Mouse (Mus musculus) MEL (cell line): ENCODE measurements at regions not wholly inside any gene's neighbourhood (a gene's known extent, or its start where the extent isn't known, plus 50 kb on each side); places are given as distances from the start of the nearest gene placed in this dataset.

Experiments
- DNase-seq: peaks from one replicate; pipeline ENCODE4 v3.0.0; 2011; ENCODE audit warnings: low read depth, low spot score
- H3K27ac ChIP-seq: 2 replicates; pipeline ENCODE4 v1.5.1; 2012; ENCODE audit warnings: low read depth, mild to moderate bottlenecking, control low read depth, low read length, moderate library complexity; ENCODE audit not compliant: control insufficient read depth
- H3K27me3 ChIP-seq, 2 experiments: fragments of 150-350 bp in 1 of 2; sonication (generic) in 1 of 2; 2 replicates each; pipeline ENCODE4 v1.6.1; 2012; ENCODE audit warnings: low read length in 2 of 2, mild to moderate bottlenecking in 2 of 2, improper control_type of control experiment in 1 of 2, moderate library complexity in 1 of 2; ENCODE audit not compliant: insufficient read depth in 2 of 2, control insufficient read depth in 1 of 2
- H3K36me3 ChIP-seq, 2 experiments: 2 replicates each; pipeline ENCODE4 v1.6.1; 2012 to 2014; ENCODE audit warnings: low read length in 2 of 2, improper control_type of control experiment in 1 of 2, inconsistent platforms in 1 of 2, mild to moderate bottlenecking in 1 of 2; ENCODE audit not compliant: insufficient read depth in 2 of 2, control insufficient read depth in 1 of 2
- H3K4me1 ChIP-seq, 2 experiments: fragments of 150-350 bp in 1 of 2; sonication (generic) in 1 of 2; 2 replicates each; pipeline ENCODE4 v1.6.1; 2012; ENCODE audit warnings: low read length in 2 of 2, improper control_type of control experiment in 1 of 2, mild to moderate bottlenecking in 1 of 2; ENCODE audit not compliant: insufficient read depth in 2 of 2, control insufficient read depth in 1 of 2
- H3K4me3 ChIP-seq, 2 experiments: fragments of 150-350 bp in 1 of 2; sonication (generic) in 1 of 2; 2 replicates each; pipeline ENCODE4 v1.5.1; 2012; ENCODE audit warnings: low read depth in 2 of 2, low read length in 2 of 2, mild to moderate bottlenecking in 2 of 2, moderate library complexity in 2 of 2, control low read depth in 1 of 2, improper control_type of control experiment in 1 of 2; ENCODE audit not compliant: control insufficient read depth in 1 of 2, insufficient read depth in 1 of 2
- H3K79me2 ChIP-seq: 2 replicates; pipeline ENCODE4 v1.6.1; 2012; ENCODE audit warnings: mild to moderate bottlenecking, low read length, moderate library complexity; ENCODE audit not compliant: control insufficient read depth, poor library complexity, insufficient read depth
- H3K9ac ChIP-seq: 2 replicates; pipeline ENCODE4 v1.6.1; 2012; ENCODE audit warnings: low read depth, mild to moderate bottlenecking, control low read depth, low read length, moderate library complexity; ENCODE audit not compliant: control insufficient read depth, poor library complexity, severe bottlenecking
- H3K9me3 ChIP-seq: fragments of 150-350 bp; sonication (generic); replicated peaks from 2 replicates; pipeline ENCODE4 v1.6.1; 2012; ENCODE audit warnings: mild to moderate bottlenecking, low read length, improper control_type of control experiment, moderate library complexity; ENCODE audit not compliant: insufficient read depth
- CHD1 ChIP-seq: IDR thresholded peaks from 2 replicates; pipeline ENCODE4 v1.6.1; 2012; ENCODE audit warnings: low read depth, mild to moderate bottlenecking, inconsistent platforms, low read length, improper control_type of control experiment
- CHD2 ChIP-seq: IDR thresholded peaks from 2 replicates; pipeline ENCODE4 v1.6.1; 2011; ENCODE audit warnings: low read length, improper control_type of control experiment
- CTCF ChIP-seq, 3 experiments: IDR thresholded peaks in 2 of 3; conservative IDR thresholded peaks in 1 of 3; 2 replicates each; pipeline ENCODE4 v1.5.1; 2011 to 2012; ENCODE audit warnings: low read length in 3 of 3, low read depth in 2 of 3, mild to moderate bottlenecking in 2 of 3, improper control_type of control experiment in 1 of 3, inconsistent platforms in 1 of 3, mixed read lengths in 1 of 3, moderate library complexity in 1 of 3; ENCODE audit not compliant: control insufficient read depth in 1 of 3, insufficient read depth in 1 of 3, poor library complexity in 1 of 3, severe bottlenecking in 1 of 3
- E2F4 ChIP-seq: IDR thresholded peaks from 2 replicates; pipeline ENCODE4 v1.6.1; 2011; ENCODE audit warnings: low read depth, low read length, improper control_type of control experiment, borderline replicate concordance
- ELF1 ChIP-seq: IDR thresholded peaks from 2 replicates; pipeline ENCODE4 v1.6.1; 2014; ENCODE audit warnings: low read depth, mild to moderate bottlenecking, inconsistent platforms, low read length, improper control_type of control experiment, moderate library complexity
- JUND ChIP-seq: IDR thresholded peaks from 2 replicates; pipeline ENCODE4 v1.6.1; 2011; ENCODE audit warnings: low read depth, mild to moderate bottlenecking, improper control_type of control experiment, low read length
- KAT2A ChIP-seq: conservative IDR thresholded peaks from 2 replicates; pipeline ENCODE4 v1.6.1; 2012; ENCODE audit warnings: low read depth, low read length, improper control_type of control experiment, inconsistent platforms
- MAX ChIP-seq: IDR thresholded peaks from 2 replicates; pipeline ENCODE4 v1.6.1; 2011; ENCODE audit warnings: low read length, improper control_type of control experiment
- MXI1 ChIP-seq: IDR thresholded peaks from 2 replicates; pipeline ENCODE4 v1.6.1; 2011; ENCODE audit warnings: mild to moderate bottlenecking, low read depth, low read length, improper control_type of control experiment
- NELFE ChIP-seq: IDR thresholded peaks from 2 replicates; pipeline ENCODE4 v1.6.1; 2011; ENCODE audit warnings: low read depth, low read length, improper control_type of control experiment
- NRF1 ChIP-seq: IDR thresholded peaks from 2 replicates; pipeline ENCODE4 v1.6.1; 2014; ENCODE audit warnings: low read depth, mild to moderate bottlenecking, inconsistent platforms, low read length, improper control_type of control experiment, moderate library complexity; ENCODE audit not compliant: poor library complexity, insufficient read depth, severe bottlenecking
- POLR2A ChIP-seq, 2 experiments: IDR thresholded peaks; 2 replicates each; pipeline ENCODE4 v1.6.1; 2011 to 2012; ENCODE audit warnings: low read length in 2 of 2, mild to moderate bottlenecking in 2 of 2, control low read depth in 1 of 2, improper control_type of control experiment in 1 of 2, low read depth in 1 of 2, moderate library complexity in 1 of 2; ENCODE audit not compliant: control insufficient read depth in 1 of 2, insufficient read depth in 1 of 2, poor library complexity in 1 of 2
- RAD21 ChIP-seq: IDR thresholded peaks from 2 replicates; pipeline ENCODE4 v1.6.1; 2011; ENCODE audit warnings: mild to moderate bottlenecking, low read depth, low read length, improper control_type of control experiment
- SIN3A ChIP-seq: IDR thresholded peaks from 2 replicates; pipeline ENCODE4 v1.6.1; 2012; ENCODE audit warnings: low read length, improper control_type of control experiment, inconsistent platforms
- SMC3 ChIP-seq: IDR thresholded peaks from 2 replicates; pipeline ENCODE4 v1.6.1; 2011; ENCODE audit warnings: low read depth, low read length, improper control_type of control experiment
- TBP ChIP-seq: IDR thresholded peaks from 2 replicates; pipeline ENCODE4 v1.8.0; 2011; ENCODE audit warnings: low read depth, low read length, improper control_type of control experiment
- TCF12 ChIP-seq: IDR thresholded peaks from 2 replicates; pipeline ENCODE4 v1.6.1; 2014; ENCODE audit warnings: low read depth, mild to moderate bottlenecking, inconsistent platforms, low read length, improper control_type of control experiment, moderate library complexity
- UBTF ChIP-seq: IDR thresholded peaks from 2 replicates; pipeline ENCODE4 v1.6.1; 2012; ENCODE audit warnings: low read depth, mild to moderate bottlenecking, inconsistent platforms, low read length, improper control_type of control experiment, moderate library complexity, borderline replicate concordance; ENCODE audit not compliant: insufficient read depth
- USF2 ChIP-seq, 2 experiments: IDR thresholded peaks; 2 replicates each; pipeline ENCODE4 v1.6.1; 2011 to 2012; ENCODE audit warnings: improper control_type of control experiment in 2 of 2, low read length in 2 of 2, borderline replicate concordance in 1 of 2, inconsistent platforms in 1 of 2, low read depth in 1 of 2, mild to moderate bottlenecking in 1 of 2; ENCODE audit not compliant: insufficient read depth in 1 of 2
- ZC3H11A ChIP-seq: IDR thresholded peaks from 2 replicates; pipeline ENCODE4 v1.6.1; 2012; ENCODE audit warnings: low read depth, mild to moderate bottlenecking, inconsistent platforms, low read length, improper control_type of control experiment
- ZKSCAN1 ChIP-seq: IDR thresholded peaks from 2 replicates; pipeline ENCODE4 v1.6.1; 2012; ENCODE audit warnings: low read depth, mild to moderate bottlenecking, inconsistent platforms, low read length, improper control_type of control experiment, moderate library complexity
- ZNF384 ChIP-seq: IDR thresholded peaks from 2 replicates; pipeline ENCODE4 v1.6.1; 2012; ENCODE audit warnings: low read depth, mild to moderate bottlenecking, inconsistent platforms, low read length, improper control_type of control experiment

DNA sequence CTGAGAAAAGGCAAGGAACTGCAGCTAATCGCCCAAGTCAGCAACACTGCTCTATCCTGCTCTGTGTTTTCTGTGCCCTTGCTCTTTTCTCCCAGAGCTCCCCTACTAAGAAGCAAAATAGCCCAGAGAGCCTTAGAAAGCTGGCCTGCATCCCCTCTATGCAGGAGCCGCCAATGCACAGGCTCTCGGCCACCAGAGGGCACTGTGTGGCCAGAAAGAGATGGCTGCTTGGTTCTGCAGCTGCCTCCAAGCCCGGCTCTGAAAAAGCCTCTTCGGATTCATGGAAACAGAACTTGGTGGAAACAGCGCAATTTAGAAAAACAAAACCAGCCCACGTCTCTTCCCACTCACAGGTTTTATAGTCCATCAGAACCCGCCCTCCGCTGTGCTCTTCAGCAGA, 1628.4 kb upstream of the Gm6569 start:
- H3K9ac ChIP-seq = no peak overlapping the region
- no peaks in the 10 kb centered on the region for H3K79me2 ChIP-seq
- H3K9me3 ChIP-seq = no peaks in the 10 kb centered on the region
- peak; percentile 39 for DNase-seq
- H3K36me3 ChIP-seq = no peaks in the 10 kb centered on the region
- TF ChIP-seq CTCF (IDR thresholded peaks at IDR 0.05 in 2 of 3, conservative IDR thresholded peaks at IDR 0.05 in 1 of 3; ENCODE audit: control insufficient read depth in 1 of 3, insufficient read depth in 1 of 3, low read depth in 2 of 3, low read length in 3 of 3, poor library complexity in 1 of 3, severe bottlenecking in 1 of 3) (peak; percentile 54 to 82 (median 66)), ZC3H11A (peak; percentile 66), SMC3 (peak; percentile 84), RAD21 (peak; percentile 73), TCF12 (no peak)
- peaks cover 0 to 7% of the 10 kb centered on the region in 2 experiments; a peak in 1 of 4 replicates for H3K4me1 ChIP-seq
- no peaks in the 10 kb centered on the region for H3K27me3 ChIP-seq
- H3K4me3 ChIP-seq = no peak overlapping the region
- H3K27ac ChIP-seq = no peak overlapping the region

- Histone ChIP-seq H3K4me3 (no peak overlapping the region), H3K27ac (no peak overlapping the region), H3K9me3 (no peaks in the 10 kb centered on the region), H3K27me3 (no peaks in the 10 kb centered on the region), H3K4me1 (peaks cover 0 to 7% of the 10 kb centered on the region in 2 experiments; a peak in 1 of 4 replicates), H3K36me3 (no peaks in the 10 kb centered on the region), H3K9ac (no peak overlapping the region), H3K79me2 (no peaks in the 10 kb centered on the region)
- peak; percentile 29 for DNase-seq
- TF ChIP-seq TBP (no peak), E2F4 (no peak), MXI1 (no peak), NRF1 (no peak), ELF1 (no peak), SMC3 (no peak), KAT2A (no peak), ZKSCAN1 (no peak), UBTF (no peak), CHD1 (no peak), ZNF384 (no peak), SIN3A (no peak), NELFE (no peak), ZC3H11A (no peak), RAD21 (no peak), JUND (no peak), USF2 (IDR thresholded peaks at IDR 0.05; ENCODE audit: borderline replicate concordance in 1 of 2, insufficient read depth in 1 of 2, low read depth in 1 of 2, low read length in 2 of 2) (no peak), POLR2A (IDR thresholded peaks at IDR 0.05; ENCODE audit: control insufficient read depth in 1 of 2, insufficient read depth in 1 of 2, low read depth in 1 of 2, low read length in 2 of 2, poor library complexity in 1 of 2) (no peak), MAX (no peak), CHD2 (no peak)
Measured at GRCm38 (mm10) chr15:72207589-72207988, 1626.8 kb upstream of the Gm6569 start.
